Comparison of ENCODE assay signal across 16 mouse cellular contexts in the genomic region with DNA sequence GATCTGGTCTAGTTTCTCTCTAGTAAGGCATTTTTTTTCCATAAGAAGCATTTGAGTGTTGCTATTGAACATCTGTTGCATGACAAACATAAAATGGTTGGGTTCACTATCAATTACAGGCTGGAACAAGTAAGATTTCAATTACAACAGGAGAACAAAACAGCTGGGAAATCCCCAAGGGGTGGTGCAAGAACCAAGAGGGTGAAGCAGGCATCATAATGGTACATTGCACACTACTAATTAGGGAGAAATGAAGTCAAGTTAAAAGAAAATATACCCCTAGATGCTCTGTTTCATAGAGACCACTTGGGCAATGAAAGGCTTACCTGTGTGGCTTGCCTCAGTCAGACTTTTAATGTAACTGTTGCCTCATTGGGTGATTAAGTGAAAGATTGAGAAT.
"Had no signal": no experiment of that assay in that cellular context is flagged by ENCODE, and none has a peak within 500 bp of the region (broad histone marks: within the 10 kb centered on the region; RNA-seq: fewer than 3 reads in every experiment).

No protein-coding gene starts in this region.

- ATAC-seq: inflammation-experienced regulatory T-cells, adult 6 months; intestine, postnatal 0 days had no signal

- H3K9me3 ChIP-seq: limb, embryonic 10.5 days; liver, embryonic 15.5 days; stomach, embryonic 15.5 days had no signal

- DNase-seq: kidney, adult 8-10 months; kidney, postnatal 25 days; lung, embryonic 14.5 days; lung, postnatal 10 days; lung, postnatal 4 days; retina, postnatal 1 day; right cerebral cortex, postnatal 4 days; thymus, adult 2 months; thymus, postnatal 25 days had no signal

- H3K27ac ChIP-seq: left cerebral cortex, adult 2 months; limb, embryonic 10.5 days; liver, embryonic 15.5 days; stomach, embryonic 15.5 days had no signal

- H3K36me3 ChIP-seq: limb, embryonic 10.5 days; liver, embryonic 15.5 days; stomach, embryonic 15.5 days had no signal

- H3K4me1 ChIP-seq: limb, embryonic 10.5 days; liver, embryonic 15.5 days; stomach, embryonic 15.5 days had no signal

- H3K4me2 ChIP-seq: liver, embryonic 11.5 days; liver, embryonic 15.5 days; lung, embryonic 14.5 days; stomach, embryonic 15.5 days had no signal

- H3K27me3 ChIP-seq: liver, embryonic 15.5 days; stomach, embryonic 15.5 days had no signal

- H3K4me3 ChIP-seq: left cerebral cortex, adult 2 months; limb, embryonic 10.5 days; liver, embryonic 15.5 days; stomach, embryonic 15.5 days had no signal

- H3K9ac ChIP-seq: liver, embryonic 15.5 days; lung, embryonic 14.5 days; stomach, embryonic 15.5 days had no signal
